Mouse (Mus musculus): ENCODE results near the gene Rb1. TPM values are rescaled to one million over a fixed set of nuclear protein-coding genes. Genes with fewer than 3 reads are reported as not detected.

Gene Rb1
- polyA plus RNA-seq, 1 experiment = 14.2 TPM

- Histone ChIP-seq H3K79me2 (ENCODE audit: control insufficient read depth, insufficient read depth) (peaks cover 47% of the 10 kb centered on the region), H3K4me2 (ENCODE audit: low read depth) (peak overlapping the region; percentile 55), H3K4me3 (no peak overlapping the region), H3K36me3 (ENCODE audit: control insufficient read depth, insufficient read depth) (no peaks in the 10 kb centered on the region), H3ac (ENCODE audit: control insufficient read depth, insufficient read length) (no peak overlapping the region), H3K27me3 (ENCODE audit: control insufficient read depth, insufficient read depth, insufficient read length) (no peaks in the 10 kb centered on the region)
- TF ChIP-seq CEBPB (IDR thresholded peaks at IDR 0.05; ENCODE audit: insufficient read depth, poor library complexity, severe bottlenecking) = no peak
- TF ChIP-seq MYOD1 (IDR thresholded peaks at IDR 0.05; ENCODE audit: control insufficient read depth in 1 of 3, insufficient read length in 2 of 3, low read depth in 2 of 3) = peak in 2 of 3 experiments; percentile 65
- TF ChIP-seq MYOG (IDR thresholded peaks at IDR 0.05; ENCODE audit: control insufficient read depth in 1 of 3, insufficient read depth in 1 of 3, insufficient read length in 2 of 3, low read depth in 2 of 3) = no peak
- no peak for TF ChIP-seq SRF (IDR thresholded peaks at IDR 0.05; ENCODE audit: control insufficient read depth, insufficient read length, low read depth)
- TF ChIP-seq POLR2A (IDR thresholded peaks at IDR 0.05; ENCODE audit: insufficient read length, low read depth) = no peak
Observed at GRCm38 (mm10) chr14:73312909-73313308, 12.7 kb downstream of the Rb1 start.

- Histone ChIP-seq H3K27me3 (ENCODE audit: control insufficient read depth, insufficient read depth, insufficient read length) (no peaks in the 10 kb centered on the region), H3K79me2 (ENCODE audit: control insufficient read depth, insufficient read depth) (peaks cover 29% of the 10 kb centered on the region), H3ac (ENCODE audit: control insufficient read depth, insufficient read length) (no peak overlapping the region), H3K4me2 (ENCODE audit: low read depth) (no peak overlapping the region), H3K36me3 (ENCODE audit: control insufficient read depth, insufficient read depth) (no peaks in the 10 kb centered on the region), H3K4me3 (no peak overlapping the region)
- TF ChIP-seq USF1 (IDR thresholded peaks at IDR 0.05; ENCODE audit: low read depth) (no peak), TCF3 (IDR thresholded peaks at IDR 0.05; ENCODE audit: insufficient read length, low read depth) (no peak)
Observed at GRCm38 (mm10) chr14:73307490-73307889, 18.1 kb downstream of the Rb1 start.

GRCm38 (mm10) chr14:73303193-73303592, 22.4 kb downstream of the Rb1 start:
- Histone ChIP-seq H3K36me3 (ENCODE audit: control insufficient read depth, insufficient read depth) (no peaks in the 10 kb centered on the region), H3ac (ENCODE audit: control insufficient read depth, insufficient read length) (no peak overlapping the region), H3K79me2 (ENCODE audit: control insufficient read depth, insufficient read depth) (peaks cover 11% of the 10 kb centered on the region), H3K4me2 (ENCODE audit: low read depth) (no peak overlapping the region), H3K27me3 (ENCODE audit: control insufficient read depth, insufficient read depth, insufficient read length) (no peaks in the 10 kb centered on the region), H3K4me3 (no peak overlapping the region)
- no peak for TF ChIP-seq USF1 (IDR thresholded peaks at IDR 0.05; ENCODE audit: low read depth)
- TF ChIP-seq E2F4 (IDR thresholded peaks at IDR 0.05; ENCODE audit: insufficient read depth) = no peak
- no peak for TF ChIP-seq MYOG (IDR thresholded peaks at IDR 0.05; ENCODE audit: control insufficient read depth in 1 of 3, insufficient read depth in 1 of 3, insufficient read length in 2 of 3, low read depth in 2 of 3)
- no peak for TF ChIP-seq MAX (IDR thresholded peaks at IDR 0.05; ENCODE audit: low read depth)
- TF ChIP-seq POLR2AphosphoS2 (IDR thresholded peaks at IDR 0.05; ENCODE audit: insufficient read length, low read depth) = no peak
- no peak for TF ChIP-seq MYOD1 (IDR thresholded peaks at IDR 0.05; ENCODE audit: control insufficient read depth in 1 of 3, insufficient read length in 2 of 3, low read depth in 2 of 3)
- TF ChIP-seq REST (IDR thresholded peaks at IDR 0.05; ENCODE audit: insufficient read depth, insufficient read length) = no peak

DNA sequence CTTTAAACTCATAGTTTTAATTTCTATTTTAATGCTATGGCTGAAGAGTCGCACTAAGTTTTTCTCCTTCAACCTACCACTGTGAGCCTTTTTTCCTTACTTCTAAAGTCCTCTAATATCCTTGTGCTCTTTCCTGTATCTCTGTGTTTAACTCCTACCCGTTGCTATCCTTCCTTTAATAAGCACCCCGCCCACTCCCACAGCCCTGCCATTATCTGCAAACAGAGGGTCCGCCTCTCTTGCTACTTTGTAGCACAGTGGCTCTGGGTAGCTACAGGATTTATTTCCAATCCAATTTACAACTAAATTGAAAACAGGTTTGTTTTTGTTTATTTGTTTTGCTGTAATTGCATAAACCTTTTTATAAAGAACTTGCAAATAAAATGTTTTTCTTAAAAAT, 23.8 kb downstream of the Rb1 start:
- Histone ChIP-seq H3K79me2 (ENCODE audit: control insufficient read depth, insufficient read depth) (peaks cover 11% of the 10 kb centered on the region), H3K4me2 (ENCODE audit: low read depth) (no peak overlapping the region), H3K4me3 (no peak overlapping the region), H3ac (ENCODE audit: control insufficient read depth, insufficient read length) (no peak overlapping the region), H3K36me3 (ENCODE audit: control insufficient read depth, insufficient read depth) (peaks cover 3% of the 10 kb centered on the region), H3K27me3 (ENCODE audit: control insufficient read depth, insufficient read depth, insufficient read length) (no peaks in the 10 kb centered on the region)
- TF ChIP-seq MAX (IDR thresholded peaks at IDR 0.05; ENCODE audit: low read depth) = no peak
- TF ChIP-seq MYOG (IDR thresholded peaks at IDR 0.05; ENCODE audit: control insufficient read depth in 1 of 3, insufficient read depth in 1 of 3, insufficient read length in 2 of 3, low read depth in 2 of 3) = no peak
- no peak for TF ChIP-seq TCF12 (IDR thresholded peaks at IDR 0.05; ENCODE audit: insufficient read depth, poor library complexity, severe bottlenecking)
- no peak for TF ChIP-seq POLR2A (IDR thresholded peaks at IDR 0.05; ENCODE audit: insufficient read length, low read depth)

DNA sequence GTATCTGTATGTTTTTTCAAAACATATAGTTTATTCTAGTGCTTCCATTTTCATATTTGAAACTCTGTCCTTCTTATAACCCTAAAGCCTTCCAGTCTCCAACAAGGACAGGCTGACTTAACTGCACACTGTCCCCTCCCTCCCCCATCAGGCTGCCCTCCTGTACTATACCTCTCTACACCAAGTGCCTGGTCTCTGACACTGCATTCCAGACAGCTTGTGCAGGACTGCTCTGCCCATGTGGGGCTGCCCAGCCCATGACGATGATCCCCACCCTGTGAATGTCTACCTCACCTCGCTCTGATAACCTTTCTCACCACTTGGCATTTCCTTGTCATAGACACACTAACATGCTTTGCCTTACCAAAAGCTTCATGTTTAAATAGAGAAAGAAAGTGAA, 30.1 kb downstream of the Rb1 start:
- TF ChIP-seq TCF12 (IDR thresholded peaks at IDR 0.05; ENCODE audit: insufficient read depth, poor library complexity, severe bottlenecking) (no peak), POLR2A (IDR thresholded peaks at IDR 0.05; ENCODE audit: insufficient read length, low read depth) (no peak), TCF3 (IDR thresholded peaks at IDR 0.05; ENCODE audit: insufficient read length, low read depth) (no peak), USF1 (IDR thresholded peaks at IDR 0.05; ENCODE audit: low read depth) (no peak), MYOD1 (IDR thresholded peaks at IDR 0.05; ENCODE audit: control insufficient read depth in 1 of 3, insufficient read length in 2 of 3, low read depth in 2 of 3) (no peak), E2F4 (IDR thresholded peaks at IDR 0.05; ENCODE audit: insufficient read depth) (no peak), MYOG (IDR thresholded peaks at IDR 0.05; ENCODE audit: control insufficient read depth in 1 of 3, insufficient read depth in 1 of 3, insufficient read length in 2 of 3, low read depth in 2 of 3) (no peak), REST (IDR thresholded peaks at IDR 0.05; ENCODE audit: insufficient read depth, insufficient read length) (no peak), POLR2AphosphoS2 (IDR thresholded peaks at IDR 0.05; ENCODE audit: insufficient read length, low read depth) (no peak)

DNA sequence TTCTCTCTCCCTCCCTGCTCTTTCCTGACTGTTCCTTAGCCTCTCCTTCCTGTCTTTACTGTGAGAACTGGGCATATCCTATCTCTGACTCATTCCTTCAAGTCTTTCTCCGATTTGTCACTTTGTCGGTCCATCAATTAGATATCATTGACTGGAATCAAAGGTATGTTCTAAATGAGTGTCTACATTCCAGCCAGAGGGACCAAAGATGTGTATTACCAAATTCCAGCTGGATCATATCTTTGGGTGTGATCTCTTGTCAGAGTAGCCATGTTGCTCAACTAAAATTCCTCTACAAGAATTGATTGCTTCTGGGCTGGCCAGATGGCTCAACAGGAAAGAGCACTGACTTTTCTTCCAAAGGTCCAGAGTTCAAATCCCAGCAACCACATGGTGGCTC, 32.0 kb downstream of the Rb1 start:
- no peak overlapping the region for H3K4me2 ChIP-seq (ENCODE audit: low read depth)
- no peak overlapping the region for H3K4me3 ChIP-seq
- no peak overlapping the region for H3ac ChIP-seq (ENCODE audit: control insufficient read depth, insufficient read length)
- no peaks in the 10 kb centered on the region for H3K27me3 ChIP-seq (ENCODE audit: control insufficient read depth, insufficient read depth, insufficient read length)
- no peaks in the 10 kb centered on the region for H3K79me2 ChIP-seq (ENCODE audit: control insufficient read depth, insufficient read depth)
- H3K36me3 ChIP-seq (ENCODE audit: control insufficient read depth, insufficient read depth) = peaks cover 20% of the 10 kb centered on the region
- no peak for TF ChIP-seq MAX (IDR thresholded peaks at IDR 0.05; ENCODE audit: low read depth)
- no peak for TF ChIP-seq TCF3 (IDR thresholded peaks at IDR 0.05; ENCODE audit: insufficient read length, low read depth)
- TF ChIP-seq SRF (IDR thresholded peaks at IDR 0.05; ENCODE audit: control insufficient read depth, insufficient read length, low read depth) = no peak
- TF ChIP-seq E2F4 (IDR thresholded peaks at IDR 0.05; ENCODE audit: insufficient read depth) = no peak
- TF ChIP-seq USF1 (IDR thresholded peaks at IDR 0.05; ENCODE audit: low read depth) = no peak
- TF ChIP-seq TCF12 (IDR thresholded peaks at IDR 0.05; ENCODE audit: insufficient read depth, poor library complexity, severe bottlenecking) = no peak
- no peak for TF ChIP-seq CEBPB (IDR thresholded peaks at IDR 0.05; ENCODE audit: insufficient read depth, poor library complexity, severe bottlenecking)
- no peak for TF ChIP-seq POLR2A (IDR thresholded peaks at IDR 0.05; ENCODE audit: insufficient read length, low read depth)
- TF ChIP-seq MYOG (IDR thresholded peaks at IDR 0.05; ENCODE audit: control insufficient read depth in 1 of 3, insufficient read depth in 1 of 3, insufficient read length in 2 of 3, low read depth in 2 of 3) = no peak
- TF ChIP-seq REST (IDR thresholded peaks at IDR 0.05; ENCODE audit: insufficient read depth, insufficient read length) = no peak

More for the DNA sequence above, 30.1 kb downstream of the Rb1 start:
- H3ac ChIP-seq (ENCODE audit: control insufficient read depth, insufficient read length) = no peak overlapping the region
- H3K4me2 ChIP-seq (ENCODE audit: low read depth) = no peak overlapping the region
- no peak overlapping the region for H3K4me3 ChIP-seq
- peaks cover 10% of the 10 kb centered on the region for H3K36me3 ChIP-seq (ENCODE audit: control insufficient read depth, insufficient read depth)
- no peaks in the 10 kb centered on the region for H3K27me3 ChIP-seq (ENCODE audit: control insufficient read depth, insufficient read depth, insufficient read length)
- H3K79me2 ChIP-seq (ENCODE audit: control insufficient read depth, insufficient read depth) = no peaks in the 10 kb centered on the region
